Mouse (Mus musculus): Measurements from ENCODE around the gene Pgpep1. TPM values are rescaled to one million over a fixed set of nuclear protein-coding genes. Genes with fewer than 3 reads are reported as not detected.

The Pgpep1 gene
- total RNA-seq, 2 experiments from 2014 or later, result 39.6 to 44.9 TPM

- intact Hi-C loops (cut with DNase I), result no loop called here
- peak; percentile 65 to 67 for DNase-seq
These were observed 61.9 kb downstream of the Pgpep1 start for GRCm38 (mm10) chr8:70598283-70598682.

GRCm38 (mm10) chr8:70597417-70598272 lies 62.5 kb downstream of the Pgpep1 start:
- no peak for DNase-seq
- intact Hi-C loops (cut with DNase I), result no loop called here

- intact Hi-C loops (cut with DNase I), result no loop called here
- no peak for DNase-seq
These were observed 63.3 kb downstream of the Pgpep1 start for GRCm38 (mm10) chr8:70596775-70597416.

Other genes starting within 250 kb of the Pgpep1 start
- 1 to 10 TPM; 8.2 to 9.8 TPM for gene Crtc1, start 220.8 kb downstream of the Pgpep1 start, total RNA-seq (2021)
- 1 to 10 TPM; 8.1 to 9.4 TPM for gene Klhl26, start 183.4 kb downstream of the Pgpep1 start, total RNA-seq (2021)
- not detected for gene Tmem59l, start 173.0 kb downstream of the Pgpep1 start, total RNA-seq (2021)
- gene Crlf1, start 167.2 kb downstream of the Pgpep1 start, total RNA-seq (2021), result under 1 TPM; 0.39 to 0.62 TPM
- gene Rex1bd, start 153.6 kb downstream of the Pgpep1 start, total RNA-seq (2021), result 100 to 1,000 TPM; 109 to 113 TPM
- 1,000 to 10,000 TPM; 1,469 to 1,509 TPM for gene Uba52, start 149.6 kb downstream of the Pgpep1 start, total RNA-seq (2021)
- 100 to 1,000 TPM; 133 to 138 TPM for gene Fkbp8, start 132.7 kb downstream of the Pgpep1 start, total RNA-seq (2021)
- 10 to 100 TPM; 88.4 to 91.4 TPM for gene Kxd1, start 132.4 kb downstream of the Pgpep1 start, total RNA-seq (2021)
- 10 to 100 TPM; 12.0 to 12.1 TPM for gene Ell, start 120.9 kb downstream of the Pgpep1 start, total RNA-seq (2021)
- gene Isyna1, start 66.0 kb downstream of the Pgpep1 start, total RNA-seq (2021), result 10 to 100 TPM; 22.2 to 25.8 TPM
- 10 to 100 TPM; 28.9 to 35.0 TPM for gene Ssbp4, start 51.5 kb downstream of the Pgpep1 start, total RNA-seq (2021)
- 1 to 10 TPM; 1.9 to 3.0 TPM for gene Lrrc25, start 44.2 kb downstream of the Pgpep1 start, total RNA-seq (2021)
- 1 to 10 TPM in 1 of 2 experiments, under 1 TPM in 1; 0.22 to 1.6 TPM for gene Gdf15, start 27.9 kb downstream of the Pgpep1 start, total RNA-seq (2021)
- gene Lsm4, start 12.9 kb upstream of the Pgpep1 start, total RNA-seq (2021), result 10 to 100 TPM; 64.0 to 66.8 TPM
- 100 to 1,000 TPM; 124 to 138 TPM for gene Jund, start 38.6 kb upstream of the Pgpep1 start, total RNA-seq (2021)
- gene Iqcn, start 43.1 kb upstream of the Pgpep1 start, total RNA-seq (2021), result under 1 TPM in 1 of 2 experiments, not detected in 1; 0.06 TPM
- gene Gm3336, start 58.2 kb upstream of the Pgpep1 start, total RNA-seq (2021), result not detected
- gene Pde4c, start 63.3 kb upstream of the Pgpep1 start, total RNA-seq (2021), result 1 to 10 TPM; 2.0 to 3.7 TPM
- 10 to 100 TPM; 45.0 to 49.3 TPM for gene Rab3a, start 94.3 kb upstream of the Pgpep1 start, total RNA-seq (2021)
- gene Mpv17l2, start 100.6 kb upstream of the Pgpep1 start, total RNA-seq (2021), result 10 to 100 TPM; 28.0 to 30.8 TPM
- 10 to 100 TPM; 23.6 to 24.5 TPM for gene Pik3r2, start 116.3 kb upstream of the Pgpep1 start, total RNA-seq (2021)
- gene Mast3, start 144.7 kb upstream of the Pgpep1 start, total RNA-seq (2021), result 1 to 10 TPM; 6.4 to 8.9 TPM
- gene Il12rb1, start 148.1 kb upstream of the Pgpep1 start, total RNA-seq (2021), result not detected
- gene Arrdc2, start 179.3 kb upstream of the Pgpep1 start, total RNA-seq (2021), result 10 to 100 TPM; 11.3 to 11.4 TPM
- gene Kcnn1, start 202.9 kb upstream of the Pgpep1 start, total RNA-seq (2021), result 10 to 100 TPM; 10.4 to 13.6 TPM
- gene Ccdc124, start 213.5 kb upstream of the Pgpep1 start, total RNA-seq (2021), result 10 to 100 TPM; 45.2 to 49.4 TPM
- not detected for gene Slc5a5, start 232.4 kb upstream of the Pgpep1 start, total RNA-seq (2021)
- gene Rpl18a, start 237.0 kb upstream of the Pgpep1 start, total RNA-seq (2021), result 100 to 1,000 TPM; 895 to 990 TPM
- 10 to 100 TPM; 18.1 to 20.3 TPM for gene Map1s, start 245.5 kb upstream of the Pgpep1 start, total RNA-seq (2021)